Mouse (Mus musculus) embryonic facial prominence, embryonic 12.5 days (tissue): ENCODE measurements around the gene Rac1. TPM values are rescaled to one million over a fixed set of nuclear protein-coding genes. Genes with fewer than 3 reads are reported as not detected.

Experiments
- ATAC-seq: fragments of 200-750 bp; cut with Nextera tagmentation; 2 replicates; pipeline ENCODE4 v1.8.0; 2017; ENCODE audit not compliant: insufficient number of reproducible peaks, insufficient read depth, low FRiP score, low TSS enrichment
- H3K27ac ChIP-seq: fragments of 300-500 bp; sonication (generic); 2 replicates; pipeline ENCODE4 v1.5.1; 2016; ENCODE audit warnings: mild to moderate bottlenecking
- H3K27me3 ChIP-seq: fragments of 300-500 bp; sonication (generic); 2 replicates; pipeline ENCODE4 v1.6.1; 2016; ENCODE audit warnings: mild to moderate bottlenecking, moderate library complexity
- H3K36me3 ChIP-seq: fragments of 300-500 bp; sonication (generic); 2 replicates; pipeline ENCODE4 v1.6.1; 2016; ENCODE audit warnings: mild to moderate bottlenecking
- H3K4me1 ChIP-seq: fragments of 300-500 bp; sonication (generic); 2 replicates; pipeline ENCODE4 v1.6.1; 2016
- H3K4me2 ChIP-seq: fragments of 300-500 bp; sonication (generic); replicated peaks from 2 replicates; pipeline ENCODE4 v1.6.1; 2016; ENCODE audit warnings: mild to moderate bottlenecking, moderate library complexity
- H3K4me3 ChIP-seq: fragments of 300-500 bp; sonication (generic); 2 replicates; pipeline ENCODE4 v1.5.1; 2016; ENCODE audit warnings: mild to moderate bottlenecking
- H3K9ac ChIP-seq: fragments of 300-500 bp; sonication (generic); 2 replicates; pipeline ENCODE4 v1.6.1; 2016; ENCODE audit warnings: mild to moderate bottlenecking, moderate library complexity
- H3K9me3 ChIP-seq: fragments of 300-500 bp; sonication (generic); 2 replicates; pipeline ENCODE4 v1.6.1; 2016; ENCODE audit warnings: mild to moderate bottlenecking, moderate library complexity
- WGBS: fragments of 180-500 bp; shearing (Covaris S2); methylation state at CpG from one replicate; pipeline ENCODE4 v1.1.7; 2016; 5-methylcytosine and 5-hydroxymethylcytosine counted together
- polyA plus RNA-seq: library from polyadenylated mRNA; unstranded; fragments of >200 nt; fragmentation: Nextera tagmentation; extraction: Ambion mirVana; gene quantifications from 2 replicates; pipeline ENCODE4 v1.2.1, GENCODE M21; 2016

Gene Rac1
- polyA plus RNA-seq, 1 experiment from 2014 or later, result 448 TPM

- WGBS, result 82% methylated on average over 14 of the region's 14 CpGs
- Histone ChIP-seq H3K27ac (no peak overlapping the region), H3K4me1 (no peaks in the 10 kb centered on the region), H3K9me3 (no peaks in the 10 kb centered on the region), H3K4me2 (no peak overlapping the region), H3K4me3 (no peak overlapping the region), H3K9ac (no peak overlapping the region), H3K27me3 (no peaks in the 10 kb centered on the region), H3K36me3 (peaks cover 21% of the 10 kb centered on the region)
- no peak for ATAC-seq
These were observed 38.0 kb downstream of the Rac1 start for GRCm38 (mm10) chr5:143489749-143490342.

GRCm38 (mm10) chr5:143487998-143488397 lies 39.8 kb downstream of the Rac1 start:
- 87% methylated on average over 5 of the region's 5 CpGs for WGBS
- no peak overlapping the region for H3K9ac ChIP-seq
- no peaks in the 10 kb centered on the region for H3K4me1 ChIP-seq
- H3K4me2 ChIP-seq, result no peak overlapping the region
- no peaks in the 10 kb centered on the region for H3K9me3 ChIP-seq
- peaks cover 31% of the 10 kb centered on the region for H3K36me3 ChIP-seq
- no peak overlapping the region for H3K27ac ChIP-seq
- H3K4me3 ChIP-seq, result no peak overlapping the region
- ATAC-seq, result no peak
- H3K27me3 ChIP-seq, result no peaks in the 10 kb centered on the region

GRCm38 (mm10) chr5:143487193-143487592 lies 40.6 kb downstream of the Rac1 start:
- no peak for ATAC-seq
- Histone ChIP-seq H3K9ac (no peak overlapping the region), H3K9me3 (no peaks in the 10 kb centered on the region), H3K27me3 (no peaks in the 10 kb centered on the region), H3K4me1 (no peaks in the 10 kb centered on the region), H3K4me3 (no peak overlapping the region), H3K36me3 (peaks cover 36% of the 10 kb centered on the region; the same call in 1 of the 2 replicates), H3K27ac (no peak overlapping the region), H3K4me2 (no peak overlapping the region)
- WGBS, result 92% methylated on average over 10 of the region's 10 CpGs

- Histone ChIP-seq H3K9ac (no peak overlapping the region), H3K4me1 (no peaks in the 10 kb centered on the region), H3K9me3 (no peaks in the 10 kb centered on the region), H3K4me2 (no peak overlapping the region), H3K27ac (no peak overlapping the region), H3K4me3 (no peak overlapping the region), H3K27me3 (no peaks in the 10 kb centered on the region), H3K36me3 (peaks cover 33% of the 10 kb centered on the region; the same call in 1 of the 2 replicates)
- no peak for ATAC-seq
- WGBS, result 84% methylated on average over 5 of the region's 5 CpGs
These were observed 42.9 kb downstream of the Rac1 start for GRCm38 (mm10) chr5:143484955-143485354.

- Histone ChIP-seq H3K27ac (no peak overlapping the region), H3K4me2 (no peak overlapping the region), H3K9ac (no peak overlapping the region), H3K9me3 (no peaks in the 10 kb centered on the region), H3K36me3 (peaks cover 45% of the 10 kb centered on the region), H3K27me3 (no peaks in the 10 kb centered on the region), H3K4me1 (no peaks in the 10 kb centered on the region), H3K4me3 (no peak overlapping the region)
- WGBS, result 93% methylated on average over 3 of the region's 3 CpGs
- ATAC-seq, result no peak
These were observed 49.9 kb downstream of the Rac1 start for GRCm38 (mm10) chr5:143477901-143478300.

GRCm38 (mm10) chr5:143476013-143476412 lies 51.8 kb downstream of the Rac1 start:
- no peaks in the 10 kb centered on the region for H3K9me3 ChIP-seq
- ATAC-seq, result no peak
- H3K27ac ChIP-seq, result no peak overlapping the region
- no peaks in the 10 kb centered on the region for H3K27me3 ChIP-seq
- WGBS, result 92% methylated on average over 6 of the region's 6 CpGs
- H3K4me2 ChIP-seq, result no peak overlapping the region
- peaks cover 41% of the 10 kb centered on the region for H3K36me3 ChIP-seq
- H3K4me1 ChIP-seq, result no peaks in the 10 kb centered on the region
- H3K4me3 ChIP-seq, result no peak overlapping the region
- H3K9ac ChIP-seq, result no peak overlapping the region

- Histone ChIP-seq H3K27me3 (no peaks in the 10 kb centered on the region), H3K27ac (no peak overlapping the region), H3K9ac (no peak overlapping the region), H3K4me1 (no peaks in the 10 kb centered on the region), H3K4me3 (no peak overlapping the region), H3K36me3 (peaks cover 41% of the 10 kb centered on the region), H3K9me3 (no peaks in the 10 kb centered on the region), H3K4me2 (no peak overlapping the region)
- no peak for ATAC-seq
- 93% methylated on average over 20 of the region's 20 CpGs for WGBS
These were observed 52.5 kb downstream of the Rac1 start for GRCm38 (mm10) chr5:143475153-143475844.

GRCm38 (mm10) chr5:143471953-143472618 lies 55.8 kb downstream of the Rac1 start:
- H3K27me3 ChIP-seq, result no peaks in the 10 kb centered on the region
- H3K4me2 ChIP-seq, result no peak overlapping the region
- no peaks in the 10 kb centered on the region for H3K9me3 ChIP-seq
- no peak for ATAC-seq
- H3K36me3 ChIP-seq, result peaks cover 46% of the 10 kb centered on the region
- H3K4me3 ChIP-seq, result no peak overlapping the region
- H3K27ac ChIP-seq, result no peak overlapping the region
- no peaks in the 10 kb centered on the region for H3K4me1 ChIP-seq
- 86% methylated on average over 9 of the region's 9 CpGs for WGBS
- no peak overlapping the region for H3K9ac ChIP-seq

- 0 out of 2 replicates have a peak overlapping the region, but pooled peaks have one; percentile 20 for H3K27ac ChIP-seq
- H3K36me3 ChIP-seq, result peaks cover 37% of the 10 kb centered on the region
- no peak for ATAC-seq
- 87% methylated on average over 3 of the region's 3 CpGs for WGBS
- no peaks in the 10 kb centered on the region for H3K9me3 ChIP-seq
- no peak overlapping the region for H3K9ac ChIP-seq
- no peak overlapping the region for H3K4me2 ChIP-seq
- no peaks in the 10 kb centered on the region for H3K4me1 ChIP-seq
- H3K27me3 ChIP-seq, result no peaks in the 10 kb centered on the region
- H3K4me3 ChIP-seq, result no peak overlapping the region
These were observed 56.7 kb downstream of the Rac1 start for GRCm38 (mm10) chr5:143471165-143471546.

GRCm38 (mm10) chr5:143470421-143471164 lies 57.2 kb downstream of the Rac1 start:
- Histone ChIP-seq H3K4me3 (no peak overlapping the region), H3K27ac (no peak overlapping the region), H3K9ac (no peak overlapping the region), H3K4me2 (no peak overlapping the region), H3K27me3 (no peaks in the 10 kb centered on the region), H3K36me3 (peaks cover 31% of the 10 kb centered on the region), H3K4me1 (no peaks in the 10 kb centered on the region), H3K9me3 (no peaks in the 10 kb centered on the region)
- 81% methylated on average over 15 of the region's 15 CpGs for WGBS
- ATAC-seq, result no peak

GRCm38 (mm10) chr5:143469628-143470027 lies 58.2 kb downstream of the Rac1 start:
- H3K4me2 ChIP-seq, result no peak overlapping the region
- ATAC-seq, result no peak
- no peak overlapping the region for H3K27ac ChIP-seq
- no peak overlapping the region for H3K4me3 ChIP-seq
- H3K9me3 ChIP-seq, result no peaks in the 10 kb centered on the region
- H3K36me3 ChIP-seq, result peaks cover 28% of the 10 kb centered on the region
- no peaks in the 10 kb centered on the region for H3K4me1 ChIP-seq
- no peak overlapping the region for H3K9ac ChIP-seq
- WGBS, result 97% methylated on average over 8 of the region's 8 CpGs
- no peaks in the 10 kb centered on the region for H3K27me3 ChIP-seq
